Mouse (Mus musculus) megakaryocyte-erythroid progenitor cell, adult 5-6 weeks (primary cell): ENCODE results near the gene Myt1. TPM values are rescaled to one million over a fixed set of nuclear protein-coding genes. Genes with fewer than 3 reads are reported as not detected.
A peak's percentile ranks its signal among the peaks of the same experiment; 100 is the strongest.

Experiments used
- ATAC-seq: replicated peaks from 2 replicates; pipeline ENCODE4 v1.8.0; 2016; ENCODE audit warnings: mild to moderate bottlenecking, inconsistent platforms; ENCODE audit not compliant: severe bottlenecking, poor library complexity, low FRiP score, low TSS enrichment
- total RNA-seq, 2 experiments: library from RNA; stranded (forward) in 1 of 2; stranded (reverse) in 1 of 2; fragments of 200-1000, 215-1000 nt in 1 of 2; fragments of >200 nt in 1 of 2; fragmentation: Nextera tagmentation in 1 of 2; gene quantifications; 2 replicates each; pipeline ENCODE4 v1.2.3; 2014 to 2017

The Myt1 gene
- not detected in 2 replicates for total RNA-seq (2014; fragmentation: Nextera tagmentation)
- total RNA-seq (2017): not detected in 2 replicates

GRCm38 (mm10) chr2:181763006-181763830 lies at the start of gene Myt1:
Myt1 (plus strand) TSS chr2:181763332.
- no peak for ATAC-seq

- no peak for ATAC-seq
These were observed 49.4 kb upstream of the Myt1 start for GRCm38 (mm10) chr2:181713749-181714148.

GRCm38 (mm10) chr2:181714903-181715326 lies 48.2 kb upstream of the Myt1 start, which contains the start of gene Oprl1:
Oprl1 (plus strand) TSS chr2:181715016.
- ATAC-seq: peak; percentile 69

- ATAC-seq: no peak
These were observed 47.8 kb upstream of the Myt1 start for GRCm38 (mm10) chr2:181715382-181715781.

GRCm38 (mm10) chr2:181716991-181717390 lies 46.1 kb upstream of the Myt1 start:
- ATAC-seq: no peak

DNA sequence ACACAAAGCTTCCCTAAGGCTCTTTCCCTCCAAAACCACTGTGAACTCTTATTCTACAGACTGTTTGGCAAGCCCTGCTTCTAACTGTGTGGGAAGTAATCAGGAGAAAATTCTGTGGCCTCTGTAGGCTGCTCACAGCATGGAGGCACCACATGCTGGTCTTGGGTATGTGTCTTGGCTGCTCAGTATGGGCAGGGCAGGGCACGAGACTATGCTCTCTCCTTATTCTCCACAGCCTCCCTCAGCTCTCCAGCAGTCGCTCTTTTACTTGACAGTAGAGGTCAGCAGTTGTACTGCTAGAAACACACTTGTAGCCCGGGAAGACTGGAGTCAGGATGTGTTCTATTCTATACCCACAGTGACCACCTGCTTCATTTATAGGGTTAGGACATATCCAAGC lies 43.1 kb upstream of the Myt1 start:
- no peak for ATAC-seq

DNA sequence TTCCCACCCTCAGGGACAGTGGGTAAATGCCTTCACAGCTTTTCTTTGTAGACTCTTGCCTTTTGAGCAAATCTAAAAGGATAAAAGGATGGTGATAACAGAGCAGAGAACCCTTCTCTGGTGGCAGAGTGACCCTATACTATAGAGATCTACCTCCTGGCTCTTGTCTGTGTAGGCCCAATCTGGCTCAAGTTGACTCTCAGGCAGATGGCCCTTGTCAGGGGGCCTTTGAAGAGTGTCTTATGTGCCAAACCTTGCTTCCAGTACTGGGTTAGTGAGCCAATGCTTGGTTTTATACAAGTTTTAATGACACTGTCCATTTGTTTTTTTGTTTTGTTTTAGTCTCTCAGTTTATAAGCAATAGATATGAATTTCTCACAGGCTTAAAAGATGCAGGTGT lies 41.9 kb upstream of the Myt1 start:
- no peak for ATAC-seq

DNA sequence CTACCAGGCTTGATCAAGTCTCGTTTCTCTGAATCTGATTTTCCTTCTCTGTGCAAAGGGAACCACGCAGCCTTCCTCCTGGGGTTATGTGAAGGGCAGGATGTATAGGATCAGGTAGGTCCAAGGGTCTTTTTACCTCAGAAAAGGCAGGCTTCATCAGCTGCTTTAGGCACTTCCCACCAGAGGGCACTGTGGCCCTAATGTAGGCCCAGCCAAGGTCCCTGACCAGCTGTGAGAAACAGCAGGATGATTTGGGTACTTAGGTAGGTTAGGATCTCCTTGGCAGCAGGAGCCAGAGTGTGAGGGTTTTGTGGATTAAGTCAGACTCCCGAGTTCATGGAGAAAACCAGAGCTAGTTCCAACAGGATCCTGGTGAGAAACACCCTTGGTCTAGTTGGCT lies 40.9 kb upstream of the Myt1 start:
- peak; percentile 80 for ATAC-seq

DNA sequence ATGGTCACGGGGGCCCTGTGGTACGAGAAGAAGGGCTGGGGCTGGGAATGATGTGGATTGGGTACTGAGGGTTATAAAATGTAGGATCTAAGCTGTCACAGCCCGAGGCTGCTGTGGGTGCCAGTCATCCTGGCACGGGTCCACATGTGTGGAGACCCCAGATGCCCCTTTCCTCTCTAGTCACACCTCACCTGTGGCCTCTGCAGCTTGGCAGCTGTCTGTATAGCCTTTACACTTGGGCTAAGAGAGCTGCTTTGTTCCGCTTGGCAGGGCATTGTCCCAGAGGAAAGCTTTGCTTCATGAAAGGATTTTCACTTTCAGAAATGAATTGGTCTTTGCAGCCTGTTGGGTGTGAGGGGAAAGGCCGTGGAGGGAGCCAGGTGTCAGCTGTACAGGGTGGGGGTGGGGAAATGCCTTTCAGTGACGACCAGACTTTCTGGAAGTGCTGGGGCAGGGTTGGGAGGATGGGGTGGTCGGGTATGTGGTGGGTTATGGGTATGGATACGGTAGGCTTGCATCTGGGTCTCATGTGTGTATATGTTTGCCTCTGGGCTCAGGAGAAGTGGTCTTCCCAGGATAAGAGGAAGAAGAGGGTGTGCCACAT lies 35.4 kb upstream of the Myt1 start:
- ATAC-seq: no peak

DNA sequence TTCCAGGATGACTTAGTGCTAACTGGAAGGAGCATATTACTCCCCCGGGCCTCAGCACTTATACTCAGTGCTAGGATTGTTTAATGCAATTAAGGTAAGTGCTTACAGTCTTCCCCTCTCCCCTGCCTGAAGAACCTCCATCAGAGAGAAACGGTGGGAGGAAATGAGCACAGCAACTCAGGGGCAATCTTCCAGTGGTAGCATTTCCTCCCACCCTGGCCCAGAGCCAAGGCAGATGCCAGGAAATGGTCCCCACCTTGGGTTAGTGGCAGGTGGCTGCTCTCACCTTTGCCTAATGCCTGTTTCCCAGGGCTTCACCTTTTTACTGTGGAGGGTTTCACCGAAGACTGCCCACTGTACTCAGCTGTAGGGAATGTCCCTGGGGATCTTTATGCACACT lies 33.1 kb upstream of the Myt1 start:
- ATAC-seq: no peak

- ATAC-seq: no peak
These were observed 10.5 kb upstream of the Myt1 start for GRCm38 (mm10) chr2:181752626-181753025.

DNA sequence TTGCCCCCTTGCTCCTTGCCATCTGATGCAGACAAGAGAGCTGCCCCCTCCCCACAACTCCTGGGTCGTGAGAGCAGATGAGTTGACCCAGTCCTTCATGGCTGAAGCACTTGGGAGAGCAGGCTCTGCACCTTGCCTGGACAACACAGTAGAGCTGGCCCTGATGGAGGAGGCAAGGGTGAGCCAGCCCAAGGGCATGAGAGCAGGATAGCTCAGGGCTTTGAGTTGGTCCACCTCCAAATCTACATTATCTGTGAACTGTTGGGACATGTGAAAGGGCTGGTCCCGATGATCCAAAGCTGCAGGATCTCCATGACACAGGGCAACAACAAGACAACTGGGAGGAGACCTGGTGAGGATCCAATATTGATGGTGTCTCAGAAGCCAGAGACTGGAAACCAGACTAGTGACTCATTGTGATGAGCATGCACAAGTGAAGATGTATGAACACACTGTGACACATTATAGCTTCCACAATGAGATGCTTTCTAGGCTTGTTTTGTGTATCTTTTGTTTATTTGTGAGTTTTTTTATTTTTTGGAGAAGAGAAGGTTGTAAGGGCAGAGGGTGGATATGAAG lies 4.9 kb upstream of the Myt1 start:
- no peak for ATAC-seq

- no peak for ATAC-seq
These were observed 4.1 kb upstream of the Myt1 start for GRCm38 (mm10) chr2:181759041-181759440.

DNA sequence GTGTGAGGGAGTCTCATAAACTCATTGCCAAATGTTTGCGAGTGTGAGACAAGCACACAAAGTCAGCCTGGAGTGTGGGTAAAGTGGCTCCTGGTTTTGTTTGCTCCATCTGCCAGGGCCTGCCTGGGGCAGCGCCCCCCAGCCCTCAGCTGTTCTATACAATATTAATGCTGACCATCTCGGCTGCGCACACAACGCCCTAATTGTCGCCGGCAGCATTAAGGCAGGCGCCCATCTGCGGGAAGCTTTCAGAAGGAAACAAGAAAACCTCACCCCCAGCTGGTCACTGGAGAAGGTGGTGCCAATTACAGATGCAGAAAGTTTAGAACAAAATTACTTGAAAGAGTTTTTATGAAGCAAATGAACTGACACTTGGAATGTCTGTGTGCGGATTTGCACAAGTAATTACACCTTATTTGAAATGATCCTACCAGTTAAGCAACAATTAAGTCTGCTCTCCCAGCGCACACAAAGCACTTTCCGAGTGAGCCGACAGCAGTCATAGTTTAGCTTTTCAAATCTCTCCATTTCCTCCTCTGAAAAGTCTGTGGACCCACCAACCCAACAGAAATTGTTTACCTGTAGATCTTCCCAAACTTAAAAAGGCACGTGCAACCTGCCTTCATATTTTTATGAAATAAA lies 875 bp downstream of the Myt1 start:
- no peak for ATAC-seq

- peak; percentile 70 for ATAC-seq
These were observed 1.5 kb downstream of the Myt1 start for GRCm38 (mm10) chr2:181764600-181764999.

GRCm38 (mm10) chr2:181765251-181765650 lies 2.1 kb downstream of the Myt1 start:
- ATAC-seq: no peak

GRCm38 (mm10) chr2:181766672-181767557 lies 3.8 kb downstream of the Myt1 start:
- no peak for ATAC-seq

DNA sequence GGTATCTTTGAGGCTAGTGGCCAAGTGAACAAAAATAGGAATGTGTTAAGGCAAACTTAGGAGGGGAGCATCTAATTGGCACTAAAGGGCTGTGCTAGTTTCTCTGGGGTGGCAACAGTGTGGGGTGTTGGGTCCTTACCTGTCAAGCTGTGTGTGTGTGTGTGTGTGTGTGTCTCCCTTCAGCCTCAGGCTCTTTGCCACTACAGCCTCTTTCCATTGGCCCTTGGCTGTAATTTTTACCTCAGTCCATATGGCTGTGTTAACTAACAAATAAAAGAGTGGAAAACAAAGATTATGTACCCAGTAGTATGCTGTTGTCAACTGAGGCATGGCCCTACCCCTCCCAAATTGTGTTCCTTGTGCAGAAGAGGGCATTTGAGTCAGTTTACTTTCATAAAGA lies 5.3 kb downstream of the Myt1 start:
- no peak for ATAC-seq

- ATAC-seq: no peak
These were observed 6.3 kb downstream of the Myt1 start for GRCm38 (mm10) chr2:181769397-181769796.
